Mouse (Mus musculus) adrenal gland, adult 18-20 months (tissue): ENCODE results near the gene Ppp3ca. TPM values are rescaled to one million over a fixed set of nuclear protein-coding genes. Genes with fewer than 3 reads are reported as not detected.
A peak's percentile ranks its signal among the peaks of the same experiment; 100 is the strongest.

Source experiments
- DNase-seq, 2 experiments: peaks; one replicate each; pipeline ENCODE4 v3.0.0; 2021 to 2022; ENCODE audit warnings: low spot score in 2 of 2
- long read RNA-seq, 2 experiments: library from polyadenylated mRNA; stranded (forward); transcript quantifications; one replicate each; pipeline ENCODE4 v2.0.0; 2021
- total RNA-seq, 2 experiments: library from RNA; stranded (reverse); gene quantifications; 1 replicate in 1 of 2; 2 replicates in 1 of 2; pipeline ENCODE4 v1.2.3; 2021

Gene Ppp3ca
- 10 to 100 TPM; 30.4 to 49.0 TPM for total RNA-seq
- long read RNA-seq, experiment 1, full-length matches to known transcripts: 64 of 71 reads
- long read RNA-seq, experiment 1, partial matches to known transcripts: 2 of 71 reads
- long read RNA-seq, experiment 1, other reads (novel, unspliced or antisense): 5 of 71 reads
- long read RNA-seq, experiment 2, full-length matches to known transcripts: 80 of 99 reads
- long read RNA-seq, experiment 2, partial matches to known transcripts: 11 of 99 reads
- long read RNA-seq, experiment 2, other reads (novel, unspliced or antisense): 8 of 99 reads

DNA sequence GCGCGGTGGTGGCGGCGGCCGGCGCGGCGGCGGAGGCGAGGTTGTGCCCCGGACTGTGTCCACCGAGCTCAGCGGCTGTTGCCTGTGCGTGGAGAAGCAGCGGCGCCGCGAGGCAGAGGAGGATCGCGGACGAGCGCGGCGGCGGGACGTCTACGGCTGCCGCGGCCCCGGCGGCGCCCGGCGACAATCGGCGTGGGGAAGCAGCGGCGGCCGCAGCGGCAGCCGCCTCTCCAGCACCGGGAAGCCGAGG, at the start of gene Ppp3ca:
Ppp3ca (plus strand) TSS at position 15 of the 250 bp plus-strand sequence.
- no peak for DNase-seq

DNA sequence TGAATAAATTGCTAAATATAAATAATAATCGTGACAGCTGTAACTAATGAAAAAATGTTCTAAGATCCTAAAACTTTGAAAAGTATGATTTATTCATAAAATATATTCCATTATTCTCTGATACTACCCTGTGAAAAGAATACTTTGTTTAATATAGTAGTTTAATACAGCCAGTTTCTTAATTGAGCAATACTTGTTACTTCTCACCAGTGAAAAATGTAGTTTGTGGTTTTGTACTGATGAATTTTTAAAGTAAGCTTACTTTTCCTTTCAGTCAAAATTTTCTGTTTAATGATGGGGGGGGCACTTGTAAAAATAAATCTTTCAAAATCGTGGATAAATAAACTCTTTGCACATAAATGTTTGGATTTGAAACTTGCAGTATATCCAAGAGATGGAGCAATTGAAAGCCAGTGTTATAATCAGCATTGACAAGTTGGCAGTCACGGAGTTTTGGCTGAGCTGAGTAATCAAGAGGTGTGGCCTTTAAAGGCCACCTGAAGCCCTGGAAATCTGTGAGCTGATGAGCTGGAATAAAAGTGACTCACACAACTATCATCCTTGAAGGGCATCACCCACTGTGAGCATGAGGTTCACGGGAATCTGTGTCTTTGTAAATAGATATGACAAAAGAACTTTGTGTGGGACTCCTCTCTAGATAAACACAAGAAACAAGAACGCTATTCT, 29.2 kb upstream of the Ppp3ca start:
- DNase-seq: no peak

DNA sequence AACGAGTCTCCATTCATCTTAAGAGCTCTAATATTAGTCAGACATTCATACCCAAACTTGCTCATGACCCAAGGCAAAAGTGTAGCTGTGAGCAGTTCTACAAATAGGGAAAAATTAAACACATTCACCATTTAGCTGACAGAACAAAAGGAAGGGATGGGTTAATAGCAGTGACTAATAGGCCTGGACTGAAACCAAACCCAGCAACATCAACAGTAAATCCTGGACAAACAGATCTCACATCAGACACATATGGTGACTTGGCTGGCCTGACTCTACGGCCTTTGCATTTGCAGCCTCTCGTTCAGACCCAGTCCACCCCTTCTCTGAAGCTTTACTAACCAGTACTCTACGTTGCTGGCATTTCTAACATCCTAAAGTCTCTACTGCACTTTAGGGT, 19.0 kb upstream of the Ppp3ca start:
- DNase-seq: no peak

DNA sequence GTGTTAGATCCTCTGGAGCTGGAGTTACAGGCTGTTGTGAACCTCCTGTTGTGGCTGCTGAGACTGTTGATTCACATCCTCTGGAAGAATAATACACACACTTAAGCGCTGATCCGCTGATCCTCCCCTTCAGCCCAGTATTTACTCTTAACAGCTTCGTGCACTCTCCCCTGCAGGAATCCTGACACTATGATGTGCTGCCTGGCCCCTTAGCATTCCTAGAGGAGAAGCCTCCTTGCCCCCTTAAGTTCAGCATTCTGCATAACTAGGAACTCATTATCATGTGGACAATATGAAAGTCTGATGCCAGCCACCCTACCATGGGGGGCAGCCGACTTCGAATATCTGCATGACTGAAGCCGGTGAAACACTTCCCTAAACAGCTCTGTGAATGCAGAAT, 18.4 kb upstream of the Ppp3ca start:
- no peak for DNase-seq

DNA sequence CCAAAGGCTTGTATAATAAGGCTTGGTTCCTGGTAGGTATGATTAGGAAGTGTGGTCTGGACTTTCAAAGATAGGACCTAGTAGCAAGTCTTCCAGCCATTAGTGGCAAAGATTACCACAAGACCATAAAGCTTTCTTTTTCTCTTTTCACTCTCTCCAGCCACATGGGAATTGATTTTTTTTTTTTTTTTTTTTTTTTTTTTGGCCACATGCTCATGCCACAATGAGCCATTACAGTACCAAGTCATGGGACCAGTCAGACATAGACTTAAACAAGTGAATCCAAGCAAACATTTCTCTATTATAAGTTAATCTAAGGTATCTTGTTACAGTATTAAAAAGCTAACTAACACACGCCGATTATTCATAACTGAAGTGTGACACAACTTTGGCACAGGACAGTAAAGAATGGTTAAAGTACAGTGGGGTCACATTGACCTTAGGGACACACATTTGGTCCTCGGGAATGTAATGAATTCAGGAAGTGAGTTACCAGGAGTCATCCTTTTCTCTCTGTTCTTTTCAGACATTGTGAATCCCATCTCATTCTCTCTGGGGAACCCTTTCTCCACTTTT, 13.4 kb upstream of the Ppp3ca start:
- no peak for DNase-seq

DNA sequence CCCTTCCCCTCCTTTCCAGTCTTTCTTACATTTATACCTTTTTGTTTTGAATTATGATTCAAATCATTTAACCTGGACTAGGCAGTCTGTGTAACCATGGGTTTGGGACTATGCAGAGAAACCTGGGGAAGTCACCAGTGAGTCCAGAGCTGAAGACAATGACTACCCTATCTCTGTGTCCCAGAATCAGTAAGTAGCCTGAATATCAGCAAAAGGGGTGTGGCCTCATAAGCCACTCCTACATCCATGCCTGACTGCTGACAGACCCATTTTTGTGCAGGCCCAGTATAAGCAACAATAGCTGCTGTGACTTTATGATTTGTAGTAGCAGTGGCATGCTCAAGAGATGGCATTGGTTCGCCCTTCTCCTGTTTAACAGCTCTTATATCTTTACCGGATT, 11.2 kb upstream of the Ppp3ca start:
- no peak for DNase-seq

DNA sequence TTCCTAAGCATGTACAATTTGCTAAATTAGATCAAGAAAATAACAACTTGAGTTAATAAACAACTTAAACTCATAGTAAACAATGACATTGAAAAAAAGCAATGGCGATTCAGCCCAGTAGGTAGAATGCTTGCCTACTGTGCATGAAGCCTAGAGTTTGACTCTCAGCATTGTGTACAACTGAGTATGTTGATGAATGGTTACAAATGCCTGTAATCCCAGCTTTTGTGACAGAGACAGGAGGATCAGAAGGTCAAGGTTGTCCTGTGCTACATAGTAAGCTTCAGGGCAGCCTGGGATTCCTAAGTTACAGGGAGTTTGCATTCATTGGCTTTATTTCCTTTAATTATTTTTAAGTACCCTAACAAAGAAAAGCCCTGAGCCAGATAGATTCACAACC, 4.8 kb upstream of the Ppp3ca start:
- DNase-seq: no peak

DNA sequence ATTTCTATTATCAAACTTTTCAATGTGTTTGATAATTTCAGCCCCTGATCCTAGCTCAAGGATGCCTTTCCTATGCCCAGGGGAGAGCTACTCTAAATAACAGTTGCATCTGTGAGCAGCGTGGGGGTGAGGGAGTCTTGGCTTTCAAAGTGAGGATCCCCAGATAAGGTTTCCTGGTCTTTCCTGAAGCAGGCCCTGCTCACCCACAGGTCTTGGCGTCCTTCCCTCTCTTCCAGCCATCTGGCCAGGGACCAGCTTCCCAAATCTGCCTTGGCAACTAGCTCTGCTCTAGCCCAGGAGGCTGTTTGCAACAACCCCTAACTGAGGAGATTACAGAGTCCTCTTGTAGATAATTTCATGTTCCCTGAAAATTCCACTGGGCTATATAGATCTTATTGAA, 1.9 kb upstream of the Ppp3ca start:
- peak in 1 of 2 experiments; percentile 46 for DNase-seq

DNA sequence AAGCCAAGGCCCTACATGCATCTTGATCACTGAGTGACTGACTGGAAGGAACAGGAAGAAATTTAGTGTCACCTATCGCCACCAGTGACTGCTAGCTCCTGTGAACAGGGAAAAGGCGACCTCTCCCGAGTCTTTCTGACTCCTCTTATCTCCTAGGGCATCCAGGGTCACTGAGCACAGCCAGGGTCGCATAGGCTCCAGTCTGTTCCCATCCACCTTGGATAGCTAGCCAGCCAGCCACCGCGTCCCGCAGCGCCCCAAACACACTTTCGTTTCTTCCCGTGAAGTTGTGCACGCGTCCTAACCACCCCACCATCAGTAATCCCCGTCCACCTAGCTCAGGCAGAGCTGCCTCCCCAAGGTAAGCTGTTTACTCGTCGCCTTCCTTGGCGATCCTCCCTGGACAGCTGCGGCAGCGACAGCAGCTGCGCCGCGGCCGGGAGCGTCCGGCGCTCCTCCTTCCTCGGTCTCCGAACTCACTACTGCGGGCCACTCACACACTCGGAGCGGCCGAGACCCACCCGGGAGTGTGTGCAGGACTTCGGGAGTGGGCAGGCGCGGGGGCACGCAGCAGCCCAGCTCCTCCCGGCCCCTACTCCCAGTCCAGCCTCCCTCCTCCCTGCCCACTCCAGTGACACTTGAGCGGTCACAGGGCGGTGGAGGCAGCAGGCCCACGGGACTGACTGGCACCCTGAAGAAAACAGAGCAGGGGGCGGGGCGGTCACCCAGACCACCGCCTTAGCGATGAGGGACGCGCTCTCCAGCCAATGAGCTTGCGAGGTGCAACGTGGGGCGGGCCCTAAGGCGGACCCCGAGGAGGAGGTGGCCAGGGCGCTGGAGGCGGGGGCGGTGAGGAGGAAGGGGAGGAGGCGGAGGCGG, 454 bp upstream of the Ppp3ca start:
- peak; percentile 100 for DNase-seq

DNA sequence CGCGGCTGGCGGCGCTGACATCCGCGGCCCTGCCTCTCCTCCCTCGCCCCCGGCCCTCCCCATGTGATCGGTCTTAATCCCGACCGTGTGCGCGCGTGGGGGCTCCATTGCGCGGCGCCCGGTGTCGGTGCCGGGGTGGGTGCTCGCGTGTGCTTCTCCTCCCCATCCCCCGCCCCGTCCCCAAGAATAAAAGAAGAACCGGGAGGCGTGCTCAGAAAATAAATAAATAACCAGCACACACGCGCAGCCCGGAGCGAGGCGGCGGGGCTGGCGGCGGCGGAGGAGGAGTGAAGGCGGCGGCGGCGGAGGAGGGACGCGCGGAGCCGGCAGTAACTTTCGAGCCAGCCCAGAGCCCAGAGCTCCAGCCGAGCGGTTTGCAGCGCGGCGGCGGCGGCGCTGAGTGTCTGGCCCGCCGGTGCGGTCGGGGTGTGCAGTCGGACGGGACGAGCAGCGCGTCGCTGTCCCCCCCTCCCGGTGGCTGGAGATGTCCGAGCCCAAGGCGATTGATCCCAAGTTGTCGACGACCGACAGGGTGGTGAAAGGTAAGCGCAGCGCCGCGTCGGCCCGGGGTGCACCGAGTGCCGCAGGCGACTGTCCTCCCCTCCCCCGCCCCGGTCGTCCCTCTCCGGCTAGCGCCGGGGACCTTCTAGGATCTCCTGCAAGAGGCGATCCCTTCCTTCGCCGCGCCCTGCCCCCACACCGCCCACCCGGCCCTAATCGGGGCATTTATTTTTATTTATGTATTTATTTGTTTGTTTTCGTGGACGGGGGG, 622 bp downstream of the Ppp3ca start:
- DNase-seq: peak; percentile 64

DNA sequence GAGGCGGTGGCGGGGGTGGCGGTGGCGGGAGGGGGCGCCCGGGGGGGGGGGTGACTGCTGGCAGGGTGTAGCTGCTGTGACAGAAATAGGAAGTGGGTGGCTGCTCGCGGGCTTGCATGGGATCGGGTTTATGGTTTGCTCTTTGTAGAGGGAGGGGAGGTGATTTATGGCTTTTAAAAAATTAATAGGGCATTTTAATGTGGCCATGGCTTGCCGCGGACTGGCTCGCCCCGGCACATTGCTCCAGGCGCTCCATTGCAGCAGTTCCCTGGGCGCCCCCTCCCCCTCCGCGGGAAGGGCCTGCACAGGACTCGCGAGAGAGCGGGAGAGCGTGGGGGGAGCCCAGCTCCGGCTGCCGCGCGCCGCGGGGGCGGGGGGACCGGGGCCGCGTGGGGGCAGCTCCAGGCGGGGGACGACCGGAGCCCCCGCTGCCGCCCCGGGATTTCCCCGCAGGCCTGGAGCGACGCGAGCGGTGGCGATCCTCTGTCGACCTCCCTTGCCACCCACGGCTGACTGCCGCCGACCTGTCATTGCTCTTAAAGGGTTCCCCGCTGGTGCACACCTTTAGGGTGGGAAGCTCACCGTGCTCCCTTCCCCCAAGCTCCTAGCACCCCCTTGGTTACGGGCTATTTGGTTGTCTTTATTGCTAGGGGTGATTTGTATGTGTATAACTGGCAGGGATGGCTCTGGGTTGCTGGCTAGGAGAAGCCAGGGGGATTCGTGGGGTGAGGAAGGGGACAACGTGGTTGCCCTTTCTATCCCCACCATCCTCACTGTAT, 1.4 kb downstream of the Ppp3ca start:
- DNase-seq: peak; percentile 68 to 73

DNA sequence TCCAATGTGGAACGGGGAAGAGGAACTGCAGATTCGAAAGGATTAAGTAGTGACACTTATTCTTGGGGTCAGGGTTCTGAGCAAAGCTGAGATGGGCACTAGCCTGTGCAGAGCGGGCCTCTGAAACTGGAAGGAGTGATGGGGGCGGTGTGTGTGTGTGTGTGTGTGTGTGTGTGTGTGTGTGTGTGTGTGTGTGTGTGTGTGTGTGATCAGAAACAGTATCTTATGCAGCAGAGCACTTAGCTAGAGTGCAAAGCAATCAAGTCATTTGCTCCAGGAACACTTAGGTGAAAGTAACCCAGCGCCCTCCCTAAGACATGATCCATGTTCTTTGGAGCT, 2.0 kb downstream of the Ppp3ca start:
- no peak for DNase-seq

DNA sequence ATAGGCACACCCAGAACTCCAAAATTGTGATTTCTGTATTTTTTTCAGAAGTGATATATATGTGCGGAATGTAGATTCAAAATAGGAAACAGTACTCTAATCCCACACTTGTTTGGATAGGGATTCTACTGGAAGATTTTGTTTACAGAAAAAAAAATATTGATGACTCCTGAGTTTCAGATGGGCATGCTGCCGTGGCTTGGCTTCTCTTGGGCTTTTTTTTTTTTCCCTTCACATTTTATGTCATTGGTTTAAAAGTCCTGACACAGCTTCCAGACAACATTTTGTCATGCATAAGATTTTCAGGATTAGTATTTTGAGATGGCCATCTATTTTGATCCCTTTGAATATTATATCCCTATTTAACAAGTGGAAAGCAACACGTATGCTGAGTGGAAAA, 2.9 kb downstream of the Ppp3ca start:
- DNase-seq: no peak

DNA sequence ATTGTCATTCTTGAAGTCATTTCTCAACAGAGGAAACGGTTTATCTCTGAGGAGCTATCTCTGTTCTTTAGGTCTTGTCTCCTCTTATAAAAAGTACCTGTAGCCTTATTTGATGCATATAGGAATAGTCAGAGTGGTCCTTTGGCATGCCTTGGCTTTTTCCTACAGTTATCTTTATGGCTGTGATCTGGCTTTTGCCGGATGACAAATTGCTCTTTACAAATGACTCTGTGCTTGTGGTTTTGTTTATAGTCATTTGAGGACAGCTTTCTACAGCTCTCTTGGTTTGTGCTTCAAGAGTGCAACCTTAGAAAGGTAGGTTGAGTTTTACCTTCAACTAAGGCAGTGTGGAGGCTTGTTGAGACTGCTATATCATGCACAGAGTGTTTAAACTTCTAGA, 3.4 kb downstream of the Ppp3ca start:
- DNase-seq: no peak

DNA sequence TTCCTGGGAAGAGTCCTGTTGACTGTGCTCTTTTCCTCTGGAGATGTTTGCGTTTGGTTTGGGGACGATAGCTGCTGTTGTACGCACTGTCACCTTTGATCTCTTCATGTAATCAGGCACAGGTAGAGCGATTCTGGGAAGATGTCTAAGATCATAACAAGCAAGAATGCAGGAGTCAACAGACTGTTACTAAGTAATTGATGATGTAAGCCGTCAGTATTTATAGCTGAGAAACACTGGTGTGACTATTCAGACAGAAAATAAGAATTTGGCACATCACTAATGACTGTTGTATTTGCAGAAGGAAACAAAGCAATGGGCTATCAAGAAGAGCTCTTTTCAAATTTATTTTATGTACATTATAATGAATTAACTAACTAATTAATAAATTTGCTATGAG, 4.6 kb downstream of the Ppp3ca start:
- DNase-seq: no peak

DNA sequence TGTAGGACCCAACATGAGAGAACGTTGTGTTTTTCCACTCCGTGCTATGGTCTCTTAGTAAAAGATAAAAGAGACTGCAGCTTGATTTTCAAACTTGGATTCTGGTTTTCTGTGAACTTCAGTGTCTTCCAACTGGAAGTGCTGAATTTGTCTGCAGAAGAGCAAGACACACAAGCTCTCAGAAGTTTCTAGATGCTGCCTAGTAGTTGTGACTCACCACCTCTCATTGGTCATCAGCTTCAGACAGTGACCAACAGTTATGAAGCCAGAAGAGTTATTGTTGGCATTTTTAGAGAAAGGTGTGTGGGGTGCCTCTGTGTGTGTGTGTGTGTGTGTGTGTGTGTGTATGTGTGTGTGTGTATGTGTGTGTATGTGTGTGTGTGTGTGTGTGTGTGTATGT, 7.1 kb downstream of the Ppp3ca start:
- no peak for DNase-seq

DNA sequence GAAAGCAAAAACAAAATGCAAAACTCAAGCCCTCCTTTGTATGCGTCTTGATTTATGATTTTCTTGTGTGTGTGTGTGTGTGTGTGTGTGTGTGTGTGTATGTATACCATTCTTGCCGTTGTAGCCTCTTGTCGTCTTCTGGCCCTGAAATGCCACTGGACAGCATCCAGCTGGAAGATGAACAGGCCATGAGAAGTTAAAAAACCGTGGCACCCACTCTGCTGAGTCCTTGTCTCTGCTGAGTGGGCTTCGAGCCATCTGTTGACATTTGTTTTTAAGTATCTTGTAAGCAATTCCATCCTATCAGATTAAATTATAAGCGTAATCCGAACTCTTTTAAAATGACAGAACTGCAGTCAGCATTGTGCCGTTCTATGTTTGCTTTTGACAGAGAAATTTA, 8.5 kb downstream of the Ppp3ca start:
- no peak for DNase-seq

DNA sequence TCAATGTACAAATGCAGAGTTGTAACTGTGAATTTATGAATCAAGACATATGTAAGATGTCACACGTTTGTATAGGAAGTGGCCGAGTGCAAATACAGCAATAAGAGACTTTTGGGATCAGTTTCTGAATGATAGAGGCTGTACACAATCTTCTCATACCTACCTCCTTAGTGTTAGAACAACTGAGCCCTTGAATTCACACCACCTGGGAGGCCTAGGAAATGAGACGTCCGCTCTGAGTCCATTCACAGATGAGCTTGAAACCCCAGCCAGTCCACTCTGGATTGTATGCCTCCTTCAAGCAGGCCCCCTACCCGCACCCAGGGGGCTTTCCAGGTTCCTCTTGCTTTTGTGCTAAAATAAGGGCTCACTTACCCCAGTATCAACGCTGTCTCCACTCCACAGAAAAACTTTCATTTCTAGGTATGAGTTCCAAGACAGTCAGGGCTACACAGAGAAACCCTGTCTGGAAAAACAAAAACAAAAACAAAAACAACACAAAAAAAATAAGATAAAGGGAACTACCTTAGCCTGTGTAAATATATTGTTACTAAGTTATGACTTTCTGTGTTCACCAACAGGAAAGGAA, 10.1 kb downstream of the Ppp3ca start:
- DNase-seq: no peak

DNA sequence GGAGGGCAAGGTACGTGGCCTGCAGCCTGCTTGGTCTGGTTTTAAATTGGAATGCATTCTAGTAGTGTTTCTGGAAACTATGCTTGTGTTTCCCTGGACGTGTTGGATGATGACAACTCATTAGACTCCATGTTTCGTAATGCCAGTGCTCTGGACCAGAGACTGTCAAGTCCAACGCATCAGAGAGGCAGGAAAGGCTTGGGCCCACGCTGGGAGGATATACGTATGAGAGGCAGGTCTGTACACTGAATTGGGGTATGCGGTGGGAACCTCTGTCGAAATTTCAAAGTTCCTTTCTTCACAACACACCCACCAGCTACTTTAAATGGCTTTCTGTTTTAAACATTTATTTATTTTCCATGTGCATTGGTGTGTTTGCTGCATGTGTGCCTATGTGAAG, 12.3 kb downstream of the Ppp3ca start:
- DNase-seq: no peak
